Mouse (Mus musculus): Measurements from ENCODE around the gene Vps8. TPM values are rescaled to one million over a fixed set of nuclear protein-coding genes. Genes with fewer than 3 reads are reported as not detected.

The Vps8 gene
- total and polyA plus RNA-seq, 3 experiments = 13.6 to 17.6 (median 15.9) TPM

GRCm38 (mm10) chr16:21483803-21484202, 60.9 kb downstream of the Vps8 start:
- dilution Hi-C loops (cut with MboI; ENCODE audit: extremely low pct_ligation_motif_present, extremely low pct_unique_long_range_greater_than_20kb, low sequenced_read_pairs) (no loop called here), in situ Hi-C loops (cut with MboI; ENCODE audit: low pct_ligation_motif_present, low pct_unique_long_range_greater_than_20kb, low sequenced_read_pairs) (no loop called here)
- H3K4me2 ChIP-seq (ENCODE audit: insufficient read depth, low read depth, poor library complexity, severe bottlenecking) = no peak overlapping the region
- H3K27ac ChIP-seq (ENCODE audit: insufficient read depth, low read depth) = no peak overlapping the region
- DNase-seq (ENCODE audit: extremely low read depth) = no peak
- peaks cover 0 to 5% of the 10 kb centered on the region in 2 experiments; a peak in 1 of 4 replicates for H3K4me1 ChIP-seq (ENCODE audit: control insufficient read depth in 1 of 2, insufficient read depth in 2 of 2)
- peaks cover 0 to 46% of the 10 kb centered on the region in 2 experiments for H3K36me3 ChIP-seq (replicated peaks in 1 of 2; ENCODE audit: control insufficient read depth in 1 of 2, insufficient read depth in 1 of 2, low read length in 1 of 2)
- TF ChIP-seq MAZ (IDR thresholded peaks at IDR 0.05; ENCODE audit: low read depth, low read length) = no peak
- TF ChIP-seq USF2 (conservative IDR thresholded peaks at IDR 0.05; ENCODE audit: low read depth, low read length) = no peak
- no peak for TF ChIP-seq PAX5 (IDR thresholded peaks at IDR 0.05; ENCODE audit: low read length)
- no peak overlapping the region for H3K4me3 ChIP-seq (replicated peaks in 1 of 3; ENCODE audit: low read depth in 2 of 3, low read length in 2 of 3, poor library complexity in 1 of 3)
- no peak overlapping the region for H3K9ac ChIP-seq (ENCODE audit: insufficient read depth, low read depth)
- H3K27me3 ChIP-seq (replicated peaks) = no peaks in the 10 kb centered on the region
- H3K9me3 ChIP-seq (replicated peaks; ENCODE audit: low read length) = no peaks in the 10 kb centered on the region
- no peaks in the 10 kb centered on the region for H3K79me2 ChIP-seq (replicated peaks; ENCODE audit: control insufficient read depth, extremely low read depth, insufficient read depth, poor library complexity, severe bottlenecking)

- DNase-seq (ENCODE audit: extremely low read depth) = no peak
- in situ Hi-C loops (cut with MboI; ENCODE audit: low pct_ligation_motif_present, low pct_unique_long_range_greater_than_20kb, low sequenced_read_pairs) (no loop called here), dilution Hi-C loops (cut with MboI; ENCODE audit: extremely low pct_ligation_motif_present, extremely low pct_unique_long_range_greater_than_20kb, low sequenced_read_pairs) (no loop called here)
- Histone ChIP-seq H3K4me1 (ENCODE audit: control insufficient read depth in 1 of 2, insufficient read depth in 2 of 2) (no peaks in the 10 kb centered on the region), H3K27me3 (replicated peaks) (no peaks in the 10 kb centered on the region), H3K4me2 (ENCODE audit: insufficient read depth, low read depth, poor library complexity, severe bottlenecking) (no peak overlapping the region), H3K9ac (ENCODE audit: insufficient read depth, low read depth) (no peak overlapping the region), H3K79me2 (replicated peaks; ENCODE audit: control insufficient read depth, extremely low read depth, insufficient read depth, poor library complexity, severe bottlenecking) (no peaks in the 10 kb centered on the region), H3K9me3 (replicated peaks; ENCODE audit: low read length) (no peaks in the 10 kb centered on the region), H3K4me3 (replicated peaks in 1 of 3; ENCODE audit: low read depth in 2 of 3, low read length in 2 of 3, poor library complexity in 1 of 3) (no peak overlapping the region), H3K36me3 (replicated peaks in 1 of 2; ENCODE audit: control insufficient read depth in 1 of 2, insufficient read depth in 1 of 2, low read length in 1 of 2) (peaks cover 0 to 43% of the 10 kb centered on the region in 2 experiments), H3K27ac (ENCODE audit: insufficient read depth, low read depth) (no peak overlapping the region)
- TF ChIP-seq ZNF384 (IDR thresholded peaks at IDR 0.05; ENCODE audit: low read depth, low read length) = no peak
- no peak for TF ChIP-seq JUND (conservative IDR thresholded peaks at IDR 0.05; ENCODE audit: low read depth, low read length)
Measured at GRCm38 (mm10) chr16:21485716-21486115, 62.8 kb downstream of the Vps8 start.

- TF ChIP-seq POLR2A (IDR thresholded peaks at IDR 0.05; ENCODE audit: low read depth, low read length) (no peak), E2F4 (IDR thresholded peaks at IDR 0.05; ENCODE audit: insufficient replicate concordance, low read depth, low read length) (no peak), MEF2A (IDR thresholded peaks at IDR 0.05; ENCODE audit: borderline replicate concordance, low read depth, low read length) (no peak), EP300 (IDR thresholded peaks at IDR 0.05; ENCODE audit: low read length) (no peak), PAX5 (IDR thresholded peaks at IDR 0.05; ENCODE audit: low read length) (no peak), JUND (conservative IDR thresholded peaks at IDR 0.05; ENCODE audit: low read depth, low read length) (peak; percentile 22; the same call in 1 of the 2 replicates), SMC3 (IDR thresholded peaks at IDR 0.05; ENCODE audit: low read depth, low read length) (peak; percentile 99), IRF4 (IDR thresholded peaks at IDR 0.05; ENCODE audit: low read depth, low read length) (peak; percentile 25; the same call in 1 of the 2 replicates), RCOR1 (conservative IDR thresholded peaks at IDR 0.05; ENCODE audit: low read depth, low read length) (no peak), MAX (IDR thresholded peaks at IDR 0.05; ENCODE audit: low read length) (peak; percentile 74), ZKSCAN1 (IDR thresholded peaks at IDR 0.05; ENCODE audit: borderline replicate concordance, low read depth, low read length) (no peak), ZC3H11A (IDR thresholded peaks at IDR 0.05; ENCODE audit: low read depth, low read length) (peak; percentile 98), MAFK (IDR thresholded peaks at IDR 0.05; ENCODE audit: insufficient replicate concordance, low read length) (no peak), CTCF (conservative IDR thresholded peaks at IDR 0.05 in 1 of 2, IDR thresholded peaks at IDR 0.05 in 1 of 2; ENCODE audit: low read depth in 2 of 2, low read length in 2 of 2) (peak; percentile 91 to 99), ETS1 (conservative IDR thresholded peaks at IDR 0.05; ENCODE audit: low read depth, low read length) (no peak), MYC (IDR thresholded peaks at IDR 0.05; ENCODE audit: low read depth, low read length) (peak; percentile 92; the same call in 1 of the 2 replicates)
- no peaks in the 10 kb centered on the region for H3K79me2 ChIP-seq (replicated peaks; ENCODE audit: control insufficient read depth, extremely low read depth, insufficient read depth, poor library complexity, severe bottlenecking)
- H3K27me3 ChIP-seq (replicated peaks) = no peaks in the 10 kb centered on the region
- H3K36me3 ChIP-seq (replicated peaks in 1 of 2; ENCODE audit: control insufficient read depth in 1 of 2, insufficient read depth in 1 of 2, low read length in 1 of 2) = peaks cover 0 to 39% of the 10 kb centered on the region in 2 experiments
- in situ Hi-C loops (cut with MboI; ENCODE audit: low pct_ligation_motif_present, low pct_unique_long_range_greater_than_20kb, low sequenced_read_pairs) = no loop called here
- H3K4me1 ChIP-seq (ENCODE audit: control insufficient read depth in 1 of 2, insufficient read depth in 2 of 2) = peaks cover 0 to 20% of the 10 kb centered on the region in 2 experiments; a peak in 3 of 4 replicates
- DNase-seq (ENCODE audit: extremely low read depth) = peak; percentile 72
- H3K9me3 ChIP-seq (replicated peaks; ENCODE audit: low read length) = no peaks in the 10 kb centered on the region
- H3K27ac ChIP-seq (ENCODE audit: insufficient read depth, low read depth) = no peak overlapping the region
- H3K4me2 ChIP-seq (ENCODE audit: insufficient read depth, low read depth, poor library complexity, severe bottlenecking) = no peak overlapping the region
- no peak overlapping the region for H3K4me3 ChIP-seq (replicated peaks in 1 of 3; ENCODE audit: low read depth in 2 of 3, low read length in 2 of 3, poor library complexity in 1 of 3)
- no peak overlapping the region for H3K9ac ChIP-seq (ENCODE audit: insufficient read depth, low read depth)
- dilution Hi-C loops (cut with MboI; ENCODE audit: extremely low pct_ligation_motif_present, extremely low pct_unique_long_range_greater_than_20kb, low sequenced_read_pairs) = no loop called here
Measured at GRCm38 (mm10) chr16:21488413-21488812, 65.5 kb downstream of the Vps8 start.

All from CH12.LX (cell line).